Mouse (Mus musculus) megakaryocyte, embryonic 14.5 days (primary cell): ENCODE measurements at regions not wholly inside any gene's neighbourhood (a gene's known extent, or its start where the extent isn't known, plus 50 kb on each side); places are given as distances from the start of the nearest gene placed in this dataset.

Experiments
- FLI1 ChIP-seq: IDR thresholded peaks from 2 replicates; pipeline ENCODE4 v1.6.1; 2012; ENCODE audit warnings: low read length, inconsistent platforms, mixed read lengths
- GATA1 ChIP-seq: IDR thresholded peaks from 3 replicates; pipeline ENCODE4 v1.6.1; 2012; ENCODE audit warnings: mixed read lengths, low read length, inconsistent platforms, borderline replicate concordance

DNA sequence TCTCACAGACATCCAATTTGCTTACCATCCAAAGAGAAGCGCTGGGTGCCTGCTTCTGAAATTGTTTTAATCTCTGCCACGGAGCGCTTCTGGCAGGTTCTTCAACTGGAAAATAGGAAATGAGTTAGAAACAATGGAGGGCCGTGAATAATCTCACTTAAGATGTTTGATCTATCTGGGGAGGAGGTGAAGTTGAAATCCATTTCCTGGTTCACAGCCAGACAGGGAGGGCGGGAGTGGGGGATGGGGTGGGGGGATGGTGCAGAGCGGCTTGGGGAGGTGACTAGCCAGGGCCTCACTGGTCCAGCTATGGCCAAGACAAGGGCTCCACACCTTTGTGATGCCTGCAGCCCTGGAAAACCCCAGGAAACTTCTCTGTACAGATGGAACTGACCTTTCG lies 143.7 kb upstream of the Mvb12b start:
- TF ChIP-seq GATA1 (no peak), FLI1 (no peak)
